ENCODE assay signal across 10 mouse cellular contexts in the genomic region with DNA sequence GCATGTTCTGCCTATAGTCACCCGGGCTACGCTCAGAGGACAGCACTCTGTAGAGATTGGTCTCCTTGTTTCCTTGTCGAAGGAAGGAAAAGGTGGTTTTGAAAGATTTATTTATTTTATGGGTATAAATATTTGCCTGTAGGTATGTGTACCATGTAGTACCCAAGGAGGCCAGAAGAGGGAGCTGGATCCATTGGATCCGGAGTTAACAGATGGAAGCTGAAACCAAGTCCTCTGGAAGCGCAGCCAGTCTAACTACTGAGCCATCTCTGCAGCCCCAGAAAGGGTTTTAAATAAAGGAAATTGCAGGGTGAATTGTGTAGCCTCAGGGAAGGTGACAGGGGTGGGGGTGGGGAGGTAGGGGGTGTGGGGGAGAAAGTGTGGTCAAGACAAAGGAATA. TPM values are rescaled to one million over a fixed set of nuclear protein-coding genes. Genes with fewer than 3 reads are reported as not detected.
DNase-seq lines count a peak whose midpoint lies in the region; ATAC-seq and TF ChIP-seq lines count a peak whose summit lies in the region.
"Had no signal": no experiment of that assay in that cellular context is flagged by ENCODE, and none has a peak within 500 bp of the region (broad histone marks: within the 10 kb centered on the region; RNA-seq: fewer than 3 reads in every experiment).

No protein-coding gene starts in this region.

- H3K27ac ChIP-seq in forebrain, embryonic 10.5 days: no peak overlapping the region
- no peak overlapping the region for H3K27ac ChIP-seq in forebrain, embryonic 13.5 days
- no peak overlapping the region for H3K27ac ChIP-seq in neural tube, embryonic 11.5 days (ENCODE audit: low read depth, low read length)
- H3K27ac ChIP-seq: embryonic facial prominence, embryonic 15.5 days had no signal

- H3K4me3 ChIP-seq in forebrain, embryonic 10.5 days: no peak overlapping the region
- H3K4me3 ChIP-seq in forebrain, embryonic 13.5 days: no peak overlapping the region
- no peak overlapping the region for H3K4me3 ChIP-seq in lung, adult 2 months (replicated peaks; ENCODE audit: extremely low read depth, low read depth, low read length)
- H3K4me3 ChIP-seq in neural tube, embryonic 11.5 days (ENCODE audit: low read depth, low read length): no peak overlapping the region
- H3K4me3 ChIP-seq: embryonic facial prominence, embryonic 15.5 days had no signal

- H3K4me2 ChIP-seq in forebrain, embryonic 13.5 days: no peak overlapping the region
- H3K4me2 ChIP-seq in neural tube, embryonic 11.5 days (ENCODE audit: low read depth): no peak overlapping the region
- H3K4me2 ChIP-seq: embryonic facial prominence, embryonic 15.5 days had no signal

- peak; percentile 46 for DNase-seq in forebrain, embryonic 10.5 days (ENCODE audit: extremely low spot score, low spot score)
- peak; percentile 54 for DNase-seq in lung, postnatal 10 days
- DNase-seq in lung, adult 2 months: no peak
- peak; percentile 70 for DNase-seq in c-Kit-positive CD71-positive TER-119-positive erythroid progenitor cells, embryonic 14.5 days (ENCODE audit: low spot score)
- DNase-seq in neural tube, embryonic 11.5 days (ENCODE audit: low spot score): peak; percentile 41
- no peak for DNase-seq in frontal cortex, adult 2 months (ENCODE audit: extremely low spot score in 1 of 2, low spot score in 1 of 2)
- no peak for DNase-seq in heart, adult 9 months (ENCODE audit: low spot score in 2 of 2)
- DNase-seq: kidney, adult 9 months had no signal

- no peak for ATAC-seq in forebrain, embryonic 13.5 days
- no peak for ATAC-seq in neural tube, embryonic 11.5 days (ENCODE audit: insufficient read depth, low FRiP score, low TSS enrichment)

- H3K9ac ChIP-seq in forebrain, embryonic 13.5 days: no peak overlapping the region
- H3K9ac ChIP-seq in neural tube, embryonic 11.5 days (ENCODE audit: low read length): no peak overlapping the region
- H3K9ac ChIP-seq: embryonic facial prominence, embryonic 15.5 days had no signal

- peaks cover 26% of the 10 kb centered on the region for H3K4me1 ChIP-seq in forebrain, embryonic 10.5 days
- 0 out of 2 replicates have a peak, but pooled peaks cover 4% of the 10 kb centered on the region for H3K4me1 ChIP-seq in forebrain, embryonic 13.5 days
- peaks cover 2% of the 10 kb centered on the region for H3K4me1 ChIP-seq in lung, adult 2 months (ENCODE audit: control insufficient read depth, insufficient read depth, low read length)
- H3K4me1 ChIP-seq in neural tube, embryonic 11.5 days (ENCODE audit: control insufficient read depth, insufficient read depth, low read length): peaks cover under 1% of the 10 kb centered on the region; the same call in 1 of the 2 replicates

- no peaks in the 10 kb centered on the region for H3K27me3 ChIP-seq in forebrain, embryonic 10.5 days (ENCODE audit: poor library complexity, severe bottlenecking)
- no peaks in the 10 kb centered on the region for H3K27me3 ChIP-seq in forebrain, embryonic 13.5 days
- H3K27me3 ChIP-seq in neural tube, embryonic 11.5 days (ENCODE audit: control insufficient read depth, insufficient read depth, low read length): no peaks in the 10 kb centered on the region
- H3K27me3 ChIP-seq: embryonic facial prominence, embryonic 15.5 days had no signal

- WGBS in forebrain, embryonic 10.5 days: 53% methylated on average over 5 of the region's 5 CpGs
- WGBS in forebrain, embryonic 13.5 days: 51% methylated on average over 5 of the region's 5 CpGs
- 66% methylated on average over 5 of the region's 5 CpGs for WGBS in lung, adult 2 months
- 63% methylated on average over 5 of the region's 5 CpGs for WGBS in neural tube, embryonic 11.5 days

- no peaks in the 10 kb centered on the region for H3K36me3 ChIP-seq in forebrain, embryonic 10.5 days (replicated peaks)
- no peaks in the 10 kb centered on the region for H3K36me3 ChIP-seq in forebrain, embryonic 13.5 days (ENCODE audit: poor library complexity, severe bottlenecking)
- no peaks in the 10 kb centered on the region for H3K36me3 ChIP-seq in neural tube, embryonic 11.5 days (ENCODE audit: control insufficient read depth, insufficient read depth, low read length)
- H3K36me3 ChIP-seq: embryonic facial prominence, embryonic 15.5 days had no signal

- no peak for TF ChIP-seq CTCF in lung, adult 2 months (IDR thresholded peaks at IDR 0.05; ENCODE audit: insufficient read depth, low read length)

- H3K9me3 ChIP-seq in forebrain, embryonic 10.5 days: no peaks in the 10 kb centered on the region
- no peaks in the 10 kb centered on the region for H3K9me3 ChIP-seq in forebrain, embryonic 13.5 days (replicated peaks)
- no peaks in the 10 kb centered on the region for H3K9me3 ChIP-seq in neural tube, embryonic 11.5 days (ENCODE audit: control insufficient read depth, low read length)
- H3K9me3 ChIP-seq: embryonic facial prominence, embryonic 15.5 days had no signal

- no peak for TF ChIP-seq POLR2A in lung, adult 2 months (IDR thresholded peaks at IDR 0.05; ENCODE audit: borderline replicate concordance, extremely low read depth, low read depth, low read length)

RNA-seq across cellular contexts. Expression of a gene that starts 16.9 kb away (rescaled TPM):
- 9.6 and 11.8 TPM in 2 replicates for polyA plus RNA-seq in forebrain, embryonic 10.5 days (2016; fragmentation: Nextera tagmentation; extraction: Ambion mirVana)
- polyA plus RNA-seq in forebrain, embryonic 13.5 days (2015; fragmentation: Nextera tagmentation; extraction: Ambion mirVana): 2.6 and 2.7 TPM in 2 replicates
- polyA plus RNA-seq in lung, adult 2 months (2012; rRNA removed): 23.3 and 30.6 TPM in 2 replicates
- 7.4 and 9.1 TPM in 2 replicates for polyA plus RNA-seq in neural tube, embryonic 11.5 days (2014; fragmentation: Nextera tagmentation; extraction: Ambion mirVana)
- polyA plus RNA-seq in frontal cortex, adult 2 months (2012; rRNA removed): 2.8 and 2.9 TPM in 2 replicates

Comparison
In these comparisons a context has a peak if more than half of its experiments do, and no peak if none do; other contexts are left out.
1. DNase-seq: peak in forebrain, embryonic 10.5 days (single experiment), lung, postnatal 10 days (single experiment), c-Kit-positive CD71-positive TER-119-positive erythroid progenitor cells, embryonic 14.5 days (single experiment) and neural tube, embryonic 11.5 days (single experiment); none in lung, adult 2 months (single experiment), frontal cortex, adult 2 months (0 of 2) and heart, adult 9 months (0 of 2).